Mouse (Mus musculus): Measurements from ENCODE around the gene 1110059E24Rik.

DNA sequence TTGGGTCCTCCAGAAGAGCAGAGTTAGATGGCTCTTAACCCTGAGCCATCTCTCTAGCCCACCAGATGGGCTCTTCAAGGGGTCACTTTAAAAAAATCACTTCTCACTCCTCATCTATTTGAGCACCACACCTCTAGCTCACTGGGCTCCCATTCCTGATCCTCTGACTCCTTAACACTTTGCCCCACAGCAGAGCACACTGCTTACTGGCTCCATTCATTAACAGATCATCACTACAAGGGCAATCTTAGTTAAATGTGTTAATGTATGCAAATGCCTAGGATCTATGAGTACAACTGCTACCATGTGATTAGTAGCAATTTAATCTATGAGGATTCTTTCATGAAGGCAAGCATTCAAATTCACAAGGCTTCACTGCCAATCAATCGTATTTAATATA, 58.1 kb downstream of the 1110059E24Rik start:
- TF ChIP-seq CTCF (IDR thresholded peaks at IDR 0.05; ENCODE audit: low read depth) (no peak), EP300 (IDR thresholded peaks at IDR 0.05; ENCODE audit: low read depth) (no peak)

Measured in liver, embryonic 14.5 days (tissue).